Mouse (Mus musculus) CD4-positive, CD25-positive, alpha-beta regulatory T cell, adult 9 weeks (primary cell): Measurements from ENCODE around the gene Dmd. TPM values are rescaled to one million over a fixed set of nuclear protein-coding genes. Genes with fewer than 3 reads are reported as not detected.

Experiments used
- polyA plus RNA-seq: library from polyadenylated mRNA; unstranded; fragments of 100-300 nt; shearing (Covaris generic); gene quantifications from one replicate; pipeline ENCODE4 v1.2.1, GENCODE M21; 2017

Gene Dmd
- polyA plus RNA-seq: 2.5 TPM

GRCm38 (mm10) chrX:82948630-82949029 is at the start of gene Dmd:
Gene Dmd, plus strand, starts transcription at chrX:82948870.

GRCm38 (mm10) chrX:83487598-83487997 is 538.9 kb downstream of the Dmd start, which contains the start of gene Tsga8:
Gene Tsga8, minus strand, starts transcription at chrX:83487924.

GRCm38 (mm10) chrX:85249379-85249778 is 2300.7 kb downstream of the Dmd start, which contains the start of gene Fthl17a:
Gene Fthl17a, plus strand, starts transcription at chrX:85249679.

